Mouse (Mus musculus) embryonic facial prominence, embryonic 11.5 days (tissue): Measurements from ENCODE around the gene Gm20388. TPM values are rescaled to one million over a fixed set of nuclear protein-coding genes. Genes with fewer than 3 reads are reported as not detected.
"Not testable (repeated sequence)": the region's sequence is repeated elsewhere in the genome, so short reads cannot be mapped to it uniquely, and the experiment has no call there.

ENCODE experiments used
- ATAC-seq: fragments of 200-750 bp; cut with Nextera tagmentation; replicated peaks from 2 replicates; pipeline ENCODE4 v1.8.0; 2017; ENCODE audit warnings: low read depth; ENCODE audit not compliant: insufficient number of reproducible peaks, low FRiP score, low TSS enrichment
- DNase-seq: peaks from one replicate; pipeline ENCODE4 v3.0.0-alpha.2; 2015; ENCODE audit warnings: low spot score
- H3K27ac ChIP-seq: fragments of 300-500 bp; sonication (generic); replicated peaks from 2 replicates; pipeline ENCODE4 v1.5.1; 2014; ENCODE audit warnings: mild to moderate bottlenecking, low read depth, low read length, control low read depth
- H3K27me3 ChIP-seq: fragments of 300-500 bp; sonication (generic); 2 replicates; pipeline ENCODE4 v1.6.1; 2014; ENCODE audit warnings: mild to moderate bottlenecking, low read length, moderate library complexity, mixed read lengths; ENCODE audit not compliant: control insufficient read depth, insufficient read depth
- H3K36me3 ChIP-seq: fragments of 300-500 bp; sonication (generic); replicated peaks from 2 replicates; pipeline ENCODE4 v1.6.1; 2014; ENCODE audit warnings: low read depth, mild to moderate bottlenecking, low read length, moderate library complexity, mixed read lengths; ENCODE audit not compliant: control insufficient read depth, insufficient read depth
- H3K4me1 ChIP-seq: fragments of 300-500 bp; sonication (generic); 2 replicates; pipeline ENCODE4 v1.6.1; 2014; ENCODE audit warnings: low read length, mixed read lengths; ENCODE audit not compliant: control insufficient read depth, insufficient read depth
- H3K4me2 ChIP-seq: fragments of 300-500 bp; sonication (generic); 2 replicates; pipeline ENCODE4 v1.6.1; 2014; ENCODE audit warnings: low read depth, mild to moderate bottlenecking, control low read depth, low read length, moderate library complexity
- H3K4me3 ChIP-seq: fragments of 300-500 bp; sonication (generic); 2 replicates; pipeline ENCODE4 v1.5.1; 2014; ENCODE audit warnings: low read depth, low read length, control low read depth
- H3K9ac ChIP-seq: fragments of 300-500 bp; sonication (generic); replicated peaks from 2 replicates; pipeline ENCODE4 v1.6.1; 2014; ENCODE audit warnings: mild to moderate bottlenecking, control low read depth, low read length
- H3K9me3 ChIP-seq: fragments of 300-500 bp; sonication (generic); replicated peaks from 2 replicates; pipeline ENCODE4 v1.6.1; 2016; ENCODE audit warnings: mild to moderate bottlenecking, low read length, inconsistent platforms, mixed read lengths; ENCODE audit not compliant: control insufficient read depth
- WGBS: fragments of 180-500 bp; shearing (Covaris S2); extraction: QIAGEN DNeasy Blood & Tissue Kit; methylation state at CpG from one replicate; pipeline ENCODE4 v1.1.7; 2014; 5-methylcytosine and 5-hydroxymethylcytosine counted together
- polyA plus RNA-seq: library from polyadenylated mRNA; unstranded; fragments of >200 nt; fragmentation: Nextera tagmentation; extraction: Ambion mirVana; gene quantifications from 2 replicates; pipeline ENCODE4 v1.2.1, GENCODE M21; 2014

Gene Gm20388
- polyA plus RNA-seq, 1 experiment from 2014 or later: 3.1 TPM

GRCm38 (mm10) chr8:123575386-123575785 lies 3664.7 kb downstream of the Gm20388 start:
- H3K27me3 ChIP-seq, H3K9ac ChIP-seq, H3K27ac ChIP-seq, H3K4me1 ChIP-seq, H3K4me3 ChIP-seq, ATAC-seq, H3K9me3 ChIP-seq, H3K4me2 ChIP-seq, H3K36me3 ChIP-seq, DNase-seq: not testable (repeated sequence)
- WGBS: 75% methylated on average over 1 of the region's 10 CpGs

GRCm38 (mm10) chr8:123600666-123601172 lies 3690.1 kb downstream of the Gm20388 start:
- not testable (repeated sequence) for H3K9ac ChIP-seq, H3K4me3 ChIP-seq, H3K4me1 ChIP-seq, H3K27ac ChIP-seq, ATAC-seq, H3K36me3 ChIP-seq, H3K4me2 ChIP-seq, H3K27me3 ChIP-seq, DNase-seq, H3K9me3 ChIP-seq
- 85% methylated on average over 12 of the region's 19 CpGs for WGBS

- no CpG with 5 or more reads among the region's 40 CpGs for WGBS
- H3K27me3 ChIP-seq, H3K9ac ChIP-seq, DNase-seq, H3K36me3 ChIP-seq, H3K27ac ChIP-seq, H3K4me1 ChIP-seq, ATAC-seq, H3K4me2 ChIP-seq, H3K9me3 ChIP-seq, H3K4me3 ChIP-seq: not testable (repeated sequence)
Measured at GRCm38 (mm10) chr8:123601457-123601856, 3690.8 kb downstream of the Gm20388 start.

GRCm38 (mm10) chr8:123612652-123613051 lies 3702.0 kb downstream of the Gm20388 start:
- H3K4me3 ChIP-seq, H3K27ac ChIP-seq, H3K9me3 ChIP-seq, H3K27me3 ChIP-seq, H3K9ac ChIP-seq, ATAC-seq, H3K4me1 ChIP-seq, DNase-seq, H3K36me3 ChIP-seq, H3K4me2 ChIP-seq: not testable (repeated sequence)
- 86% methylated on average over 1 of the region's 5 CpGs for WGBS

GRCm38 (mm10) chr8:123623523-123623922 lies 3712.9 kb downstream of the Gm20388 start:
- ATAC-seq, H3K4me1 ChIP-seq, H3K4me2 ChIP-seq, H3K36me3 ChIP-seq, H3K9ac ChIP-seq, H3K4me3 ChIP-seq, H3K27ac ChIP-seq, DNase-seq, H3K9me3 ChIP-seq: not testable (repeated sequence)
- no CpG with 5 or more reads among the region's 39 CpGs for WGBS
- peaks cover 11% of the 10 kb centered on the region for H3K27me3 ChIP-seq

GRCm38 (mm10) chr8:123624274-123624673 lies 3713.6 kb downstream of the Gm20388 start:
- WGBS: 68% methylated on average over 2 of the region's 5 CpGs
- Histone ChIP-seq H3K27me3 (peaks cover 8% of the 10 kb centered on the region), H3K4me2 (no peak overlapping the region), H3K9ac (no peak overlapping the region), H3K4me3 (no peak overlapping the region), H3K4me1 (no peaks in the 10 kb centered on the region), H3K9me3 (no peaks in the 10 kb centered on the region), H3K36me3 (no peaks in the 10 kb centered on the region), H3K27ac (no peak overlapping the region)
- ATAC-seq (no peak), DNase-seq (no peak)

- ATAC-seq (no peak), DNase-seq (no peak)
- Histone ChIP-seq H3K27ac (no peak overlapping the region), H3K27me3 (peaks cover 8% of the 10 kb centered on the region), H3K36me3 (no peaks in the 10 kb centered on the region), H3K9me3 (no peaks in the 10 kb centered on the region), H3K4me1 (no peaks in the 10 kb centered on the region), H3K4me2 (no peak overlapping the region), H3K4me3 (no peak overlapping the region), H3K9ac (no peak overlapping the region)
- whole genome bisulfite sequencing: 44% methylated on average over 1 of the region's 1 CpGs
Measured at GRCm38 (mm10) chr8:123624702-123625101, 3714.1 kb downstream of the Gm20388 start.

- H3K4me3 ChIP-seq: no peak overlapping the region
Measured at GRCm38 (mm10) chr8:123625717-123626116, 3715.1 kb downstream of the Gm20388 start.

More at GRCm38 (mm10) chr8:123625717-123626116, 3715.1 kb downstream of the Gm20388 start:
- no peaks in the 10 kb centered on the region for H3K36me3 ChIP-seq
- ATAC-seq: no peak
- WGBS: 29% methylated on average over 2 of the region's 2 CpGs
- DNase-seq: no peak
- no peaks in the 10 kb centered on the region for H3K4me1 ChIP-seq
- peaks cover 8% of the 10 kb centered on the region for H3K27me3 ChIP-seq
- H3K4me2 ChIP-seq: no peak overlapping the region
- H3K9ac ChIP-seq: no peak overlapping the region
- H3K9me3 ChIP-seq: no peaks in the 10 kb centered on the region
- no peak overlapping the region for H3K27ac ChIP-seq
